Comparison of ENCODE assay signal across 10 mouse cellular contexts in the genomic region with DNA sequence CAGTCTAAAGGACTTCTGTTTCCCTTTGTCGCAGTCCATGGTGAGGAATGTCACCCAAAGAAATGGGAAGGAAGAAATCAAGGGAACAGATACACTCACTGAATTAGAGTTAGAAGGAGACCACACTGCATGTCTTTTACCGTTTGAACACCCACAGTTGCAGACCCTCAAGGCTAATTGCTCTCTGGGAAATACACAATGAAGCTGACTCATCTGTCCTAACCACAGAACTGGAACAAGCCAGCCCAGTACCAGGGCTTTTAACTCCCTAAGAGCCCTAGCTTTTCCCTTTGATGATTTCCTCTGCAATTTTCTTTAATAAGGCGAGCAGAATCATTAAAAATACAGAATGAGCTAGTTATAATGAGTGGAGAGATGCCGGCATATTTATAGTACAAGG. TPM values are rescaled to one million over a fixed set of nuclear protein-coding genes. Genes with fewer than 3 reads are reported as not detected.
DNase-seq lines count a peak whose midpoint lies in the region; ATAC-seq lines count a peak whose summit lies in the region.
"Had no signal": no experiment of that assay in that cellular context is flagged by ENCODE, and none has a peak within 500 bp of the region (broad histone marks: within the 10 kb centered on the region; RNA-seq: fewer than 3 reads in every experiment).

No protein-coding gene starts in this region.

- ATAC-seq in kidney, embryonic 14.5 days (ENCODE audit: low FRiP score, low TSS enrichment): 0 out of 2 replicates have a peak, but pooled peaks have one; percentile 62
- ATAC-seq in embryonic facial prominence, embryonic 14.5 days (ENCODE audit: low read depth): peak; percentile 83
- ATAC-seq in megakaryocyte progenitor cell, adult 5-6 weeks (replicated peaks; ENCODE audit: poor library complexity): peak; percentile 61; the same call in 1 of the 2 replicates

- H3K36me3 ChIP-seq in kidney, embryonic 14.5 days (ENCODE audit: control insufficient read depth, insufficient read depth, low read length): no peaks in the 10 kb centered on the region
- H3K36me3 ChIP-seq in embryonic facial prominence, embryonic 14.5 days (ENCODE audit: control insufficient read depth, insufficient read depth, low read length): no peaks in the 10 kb centered on the region
- H3K36me3 ChIP-seq: heart, embryonic 15.5 days had no signal

- H3K9me3 ChIP-seq in kidney, embryonic 14.5 days (ENCODE audit: control insufficient read depth, low read length): no peaks in the 10 kb centered on the region
- H3K9me3 ChIP-seq in embryonic facial prominence, embryonic 14.5 days (ENCODE audit: control insufficient read depth, low read length): no peaks in the 10 kb centered on the region
- H3K9me3 ChIP-seq: heart, embryonic 15.5 days had no signal

- H3K4me2 ChIP-seq in kidney, embryonic 14.5 days (replicated peaks; ENCODE audit: low read depth, low read length): no peak overlapping the region
- H3K4me2 ChIP-seq in embryonic facial prominence, embryonic 14.5 days (ENCODE audit: low read depth, low read length): no peak overlapping the region
- H3K4me2 ChIP-seq: heart, embryonic 15.5 days had no signal

- H3K27me3 ChIP-seq in kidney, embryonic 14.5 days (ENCODE audit: control insufficient read depth, insufficient read depth, low read length): no peaks in the 10 kb centered on the region
- H3K27me3 ChIP-seq in embryonic facial prominence, embryonic 14.5 days (replicated peaks; ENCODE audit: control insufficient read depth, insufficient read depth, low read length): no peaks in the 10 kb centered on the region
- H3K27me3 ChIP-seq: heart, embryonic 15.5 days had no signal

- DNase-seq in kidney, postnatal 10 days: no peak
- peak; percentile 95 for DNase-seq in Muller cell, postnatal 12 days (ENCODE audit: inconsistent ontology term)
- peak; percentile 61 for DNase-seq in embryonic facial prominence, embryonic 14.5 days (ENCODE audit: low spot score)
- DNase-seq in lung, postnatal 25 days (ENCODE audit: low spot score): no peak
- DNase-seq in c-Kit-positive CD71-positive TER-119-positive erythroid progenitor cells, embryonic 14.5 days (ENCODE audit: low spot score): no peak

- no peak overlapping the region for H3K9ac ChIP-seq in kidney, embryonic 14.5 days (ENCODE audit: low read depth, low read length)
- no peak overlapping the region for H3K9ac ChIP-seq in embryonic facial prominence, embryonic 14.5 days (ENCODE audit: low read depth, low read length)
- H3K9ac ChIP-seq: heart, embryonic 15.5 days had no signal

- H3K27ac ChIP-seq in kidney, embryonic 14.5 days (ENCODE audit: low read depth, low read length): no peak overlapping the region
- H3K27ac ChIP-seq in embryonic facial prominence, embryonic 14.5 days (replicated peaks; ENCODE audit: low read depth, low read length): no peak overlapping the region
- H3K27ac ChIP-seq: heart, embryonic 15.5 days had no signal

- H3K4me3 ChIP-seq in kidney, embryonic 14.5 days (ENCODE audit: low read length): no peak overlapping the region
- no peak overlapping the region for H3K4me3 ChIP-seq in embryonic facial prominence, embryonic 14.5 days (ENCODE audit: low read depth, low read length)
- H3K4me3 ChIP-seq: erythroblast, embryonic 14.5 days; heart, embryonic 15.5 days; myocyte had no signal

- H3K4me1 ChIP-seq in kidney, embryonic 14.5 days (ENCODE audit: control insufficient read depth, insufficient read depth, low read length): no peaks in the 10 kb centered on the region
- no peaks in the 10 kb centered on the region for H3K4me1 ChIP-seq in embryonic facial prominence, embryonic 14.5 days (ENCODE audit: control insufficient read depth, insufficient read depth, low read length)
- H3K4me1 ChIP-seq: heart, embryonic 15.5 days had no signal

- WGBS in kidney, embryonic 14.5 days: 61% methylated on average over 4 of the region's 4 CpGs
- WGBS in embryonic facial prominence, embryonic 14.5 days: 40% methylated on average over 4 of the region's 4 CpGs

RNA-seq across cellular contexts. Expression of gene Gpr161, which starts 48.9 kb away (rescaled TPM):
- polyA plus RNA-seq in kidney, embryonic 14.5 days (2014; fragmentation: Nextera tagmentation; extraction: Ambion mirVana): 2.0 and 2.4 TPM in 2 replicates
- polyA plus RNA-seq in embryonic facial prominence, embryonic 14.5 days (2014; fragmentation: Nextera tagmentation; extraction: Ambion mirVana): 1.2 and 1.5 TPM in 2 replicates
- total RNA-seq in megakaryocyte progenitor cell, adult 5-6 weeks (2015): 0.34 and 0.44 TPM in 2 replicates
- 0.29 and 0.51 TPM in 2 replicates for total RNA-seq in megakaryocyte progenitor cell, adult 5-6 weeks (2017)
- polyA plus RNA-seq: erythroblast, embryonic 14.5 days had no signal

Comparison
In these comparisons a context has a peak if more than half of its experiments do, and no peak if none do; other contexts are left out.
1. DNase-seq: peak in Muller cell, postnatal 12 days (single experiment) and embryonic facial prominence, embryonic 14.5 days (single experiment); none in kidney, postnatal 10 days (single experiment), lung, postnatal 25 days (single experiment) and c-Kit-positive CD71-positive TER-119-positive erythroid progenitor cells, embryonic 14.5 days (single experiment).
2. Peak in every context shown above with its lines, with median percentiles within 50 percentile points of each other: ATAC-seq.